Mouse (Mus musculus): ENCODE measurements around the gene Dedd. TPM values are rescaled to one million over a fixed set of nuclear protein-coding genes. Genes with fewer than 3 reads are reported as not detected.
A peak's percentile ranks its signal among the peaks of the same experiment; 100 is the strongest.
"Not testable (repeated sequence)": the region's sequence is repeated elsewhere in the genome, so short reads cannot be mapped to it uniquely, and the experiment has no call there.

The Dedd gene
- polyA plus RNA-seq, 1 experiment from 2014 or later = 34.8 TPM

- Histone ChIP-seq H3K9ac (ENCODE audit: low read depth, low read length) (peak within 1 kb of the TSS; percentile 92), H3K36me3 (ENCODE audit: control insufficient read depth, insufficient read depth, low read length) (peaks cover 5% of the 10 kb centered on the region; the same call in 1 of the 2 replicates), H3K4me3 (ENCODE audit: low read depth, low read length) (peak within 1 kb of the TSS; percentile 70), H3K9me3 (ENCODE audit: control insufficient read depth, low read length) (no peaks in the 10 kb centered on the region), H3K4me2 (peak within 1 kb of the TSS; percentile 65), H3K27me3 (replicated peaks; ENCODE audit: control insufficient read depth, insufficient read depth, low read length) (0 out of 2 replicates have a peak, but pooled peaks cover 3% of the 10 kb centered on the region), H3K4me1 (replicated peaks; ENCODE audit: control insufficient read depth, insufficient read depth, low read length) (0 out of 2 replicates have a peak, but pooled peaks cover 3% of the 10 kb centered on the region), H3K27ac (ENCODE audit: low read depth, low read length) (peak within 1 kb of the TSS; percentile 90)
- DNase-seq (ENCODE audit: low spot score) (peak; percentile 84), ATAC-seq (replicated peaks; ENCODE audit: low FRiP score) (peak; percentile 73)
- WGBS = under 1% methylated on average over 42 of the region's 42 CpGs
These were observed 34.5 kb upstream of the Dedd start, which contains the start of gene Ufc1 for GRCm38 (mm10) chr1:171294298-171295062. Ufc1 (minus strand) TSS chr1:171295024.

- ATAC-seq (replicated peaks; ENCODE audit: low FRiP score) (no peak), DNase-seq (ENCODE audit: low spot score) (no peak)
- no peaks in the 10 kb centered on the region for H3K9me3 ChIP-seq (ENCODE audit: control insufficient read depth, low read length)
- 0 out of 2 replicates have a peak, but pooled peaks cover 3% of the 10 kb centered on the region for H3K4me1 ChIP-seq (replicated peaks; ENCODE audit: control insufficient read depth, insufficient read depth, low read length)
- peak overlapping the region; percentile 92 for H3K9ac ChIP-seq (ENCODE audit: low read depth, low read length)
- H3K27me3 ChIP-seq (replicated peaks; ENCODE audit: control insufficient read depth, insufficient read depth, low read length) = 0 out of 2 replicates have a peak, but pooled peaks cover 3% of the 10 kb centered on the region
- H3K4me3 ChIP-seq (ENCODE audit: low read depth, low read length) = peak overlapping the region; percentile 70
- H3K27ac ChIP-seq (ENCODE audit: low read depth, low read length) = peak overlapping the region; percentile 90
- 14% methylated on average over 3 of the region's 3 CpGs for WGBS
- peaks cover under 1% of the 10 kb centered on the region; the same call in 1 of the 2 replicates for H3K36me3 ChIP-seq (ENCODE audit: control insufficient read depth, insufficient read depth, low read length)
- peak overlapping the region; percentile 65 for H3K4me2 ChIP-seq
These were observed 33.9 kb upstream of the Dedd start for GRCm38 (mm10) chr1:171295063-171295402.

GRCm38 (mm10) chr1:171298226-171298625, 30.7 kb upstream of the Dedd start:
- 0 out of 2 replicates have a peak, but pooled peaks cover 3% of the 10 kb centered on the region for H3K4me1 ChIP-seq (replicated peaks; ENCODE audit: control insufficient read depth, insufficient read depth, low read length)
- no peak overlapping the region for H3K9ac ChIP-seq (ENCODE audit: low read depth, low read length)
- no peaks in the 10 kb centered on the region for H3K36me3 ChIP-seq (ENCODE audit: control insufficient read depth, insufficient read depth, low read length)
- ATAC-seq (replicated peaks; ENCODE audit: low FRiP score) = no peak
- H3K27ac ChIP-seq (ENCODE audit: low read depth, low read length) = no peak overlapping the region
- H3K4me3 ChIP-seq (ENCODE audit: low read depth, low read length) = no peak overlapping the region
- no peak overlapping the region for H3K4me2 ChIP-seq
- no peak for DNase-seq (ENCODE audit: low spot score)
- WGBS = 60% methylated on average over 3 of the region's 3 CpGs
- H3K9me3 ChIP-seq (ENCODE audit: control insufficient read depth, low read length) = no peaks in the 10 kb centered on the region
- 0 out of 2 replicates have a peak, but pooled peaks cover 3% of the 10 kb centered on the region for H3K27me3 ChIP-seq (replicated peaks; ENCODE audit: control insufficient read depth, insufficient read depth, low read length)

GRCm38 (mm10) chr1:171306157-171306556, 22.8 kb upstream of the Dedd start:
- 68% methylated on average over 5 of the region's 5 CpGs for WGBS

GRCm38 (mm10) chr1:171309321-171309720, 19.6 kb upstream of the Dedd start:
- no peak for ATAC-seq (replicated peaks; ENCODE audit: low FRiP score)
- no peaks in the 10 kb centered on the region for H3K4me1 ChIP-seq (replicated peaks; ENCODE audit: control insufficient read depth, insufficient read depth, low read length)

More at GRCm38 (mm10) chr1:171306157-171306556, 22.8 kb upstream of the Dedd start:
- H3K9ac ChIP-seq (ENCODE audit: low read depth, low read length); H3K4me2 ChIP-seq; H3K4me1 ChIP-seq (replicated peaks; ENCODE audit: control insufficient read depth, insufficient read depth, low read length); DNase-seq (ENCODE audit: low spot score); H3K36me3 ChIP-seq (ENCODE audit: control insufficient read depth, insufficient read depth, low read length); H3K9me3 ChIP-seq (ENCODE audit: control insufficient read depth, low read length); H3K4me3 ChIP-seq (ENCODE audit: low read depth, low read length); ATAC-seq (replicated peaks; ENCODE audit: low FRiP score); H3K27me3 ChIP-seq (replicated peaks; ENCODE audit: control insufficient read depth, insufficient read depth, low read length); H3K27ac ChIP-seq (ENCODE audit: low read depth, low read length): not testable (repeated sequence)

GRCm38 (mm10) chr1:171319748-171320147, 9.2 kb upstream of the Dedd start:
- whole genome bisulfite sequencing = 30% methylated on average over 7 of the region's 7 CpGs
- ATAC-seq (replicated peaks; ENCODE audit: low FRiP score) (0 out of 2 replicates have a peak, but pooled peaks have one; percentile 10), DNase-seq (ENCODE audit: low spot score) (no peak)
- Histone ChIP-seq H3K4me2 (peak overlapping the region; percentile 33; the same call in 1 of the 2 replicates), H3K9me3 (ENCODE audit: control insufficient read depth, low read length) (no peaks in the 10 kb centered on the region), H3K4me1 (replicated peaks; ENCODE audit: control insufficient read depth, insufficient read depth, low read length) (no peaks in the 10 kb centered on the region), H3K27ac (ENCODE audit: low read depth, low read length) (no peak overlapping the region), H3K9ac (ENCODE audit: low read depth, low read length) (no peak overlapping the region), H3K36me3 (ENCODE audit: control insufficient read depth, insufficient read depth, low read length) (peaks cover under 1% of the 10 kb centered on the region; the same call in 1 of the 2 replicates), H3K27me3 (replicated peaks; ENCODE audit: control insufficient read depth, insufficient read depth, low read length) (no peaks in the 10 kb centered on the region), H3K4me3 (ENCODE audit: low read depth, low read length) (0 out of 2 replicates have a peak overlapping the region, but pooled peaks have one; percentile 12)

More at GRCm38 (mm10) chr1:171309321-171309720, 19.6 kb upstream of the Dedd start:
- Histone ChIP-seq H3K4me3 (ENCODE audit: low read depth, low read length) (no peak overlapping the region), H3K27me3 (replicated peaks; ENCODE audit: control insufficient read depth, insufficient read depth, low read length) (no peaks in the 10 kb centered on the region), H3K9ac (ENCODE audit: low read depth, low read length) (no peak overlapping the region), H3K9me3 (ENCODE audit: control insufficient read depth, low read length) (no peaks in the 10 kb centered on the region), H3K36me3 (ENCODE audit: control insufficient read depth, insufficient read depth, low read length) (no peaks in the 10 kb centered on the region), H3K27ac (ENCODE audit: low read depth, low read length) (no peak overlapping the region), H3K4me2 (no peak overlapping the region)
- 59% methylated on average over 2 of the region's 2 CpGs for WGBS
- DNase-seq (ENCODE audit: low spot score) = no peak

GRCm38 (mm10) chr1:171320151-171320550, 8.8 kb upstream of the Dedd start:
- Histone ChIP-seq H3K4me3 (ENCODE audit: low read depth, low read length) (0 out of 2 replicates have a peak overlapping the region, but pooled peaks have one; percentile 12), H3K27ac (ENCODE audit: low read depth, low read length) (no peak overlapping the region), H3K4me1 (replicated peaks; ENCODE audit: control insufficient read depth, insufficient read depth, low read length) (no peaks in the 10 kb centered on the region), H3K9me3 (ENCODE audit: control insufficient read depth, low read length) (no peaks in the 10 kb centered on the region), H3K27me3 (replicated peaks; ENCODE audit: control insufficient read depth, insufficient read depth, low read length) (no peaks in the 10 kb centered on the region), H3K4me2 (peak overlapping the region; percentile 33; the same call in 1 of the 2 replicates), H3K9ac (ENCODE audit: low read depth, low read length) (no peak overlapping the region), H3K36me3 (ENCODE audit: control insufficient read depth, insufficient read depth, low read length) (peaks cover 4% of the 10 kb centered on the region; the same call in 1 of the 2 replicates)
- 39% methylated on average over 5 of the region's 5 CpGs for WGBS
- no peak for DNase-seq (ENCODE audit: low spot score)
- ATAC-seq (replicated peaks; ENCODE audit: low FRiP score) = no peak

- DNase-seq (ENCODE audit: low spot score) (no peak), ATAC-seq (replicated peaks; ENCODE audit: low FRiP score) (no peak)
- Histone ChIP-seq H3K9ac (ENCODE audit: low read depth, low read length) (no peak overlapping the region), H3K4me3 (ENCODE audit: low read depth, low read length) (no peak overlapping the region), H3K36me3 (ENCODE audit: control insufficient read depth, insufficient read depth, low read length) (peaks cover 4% of the 10 kb centered on the region; the same call in 1 of the 2 replicates), H3K9me3 (ENCODE audit: control insufficient read depth, low read length) (no peaks in the 10 kb centered on the region), H3K4me1 (replicated peaks; ENCODE audit: control insufficient read depth, insufficient read depth, low read length) (no peaks in the 10 kb centered on the region; the same call in 1 of the 2 replicates), H3K27ac (ENCODE audit: low read depth, low read length) (no peak overlapping the region), H3K27me3 (replicated peaks; ENCODE audit: control insufficient read depth, insufficient read depth, low read length) (no peaks in the 10 kb centered on the region), H3K4me2 (no peak overlapping the region)
These were observed 7.5 kb upstream of the Dedd start for GRCm38 (mm10) chr1:171321415-171321814.
